Mouse (Mus musculus) ZHBTc4 (cell line): ENCODE data around the gene Arhgef28.
"Not testable (repeated sequence)": the region's sequence is repeated elsewhere in the genome, so short reads cannot be mapped to it uniquely, and the experiment has no call there.

Experiments
- DNase-seq: peaks from one replicate; pipeline ENCODE4 v3.0.0-alpha.2; 2011; ENCODE audit warnings: low read depth, low spot score

The Arhgef28 gene

GRCm38 (mm10) chr13:98073190-98073589 lies 133.0 kb downstream of the Arhgef28 start:
- no peak for DNase-seq

DNA sequence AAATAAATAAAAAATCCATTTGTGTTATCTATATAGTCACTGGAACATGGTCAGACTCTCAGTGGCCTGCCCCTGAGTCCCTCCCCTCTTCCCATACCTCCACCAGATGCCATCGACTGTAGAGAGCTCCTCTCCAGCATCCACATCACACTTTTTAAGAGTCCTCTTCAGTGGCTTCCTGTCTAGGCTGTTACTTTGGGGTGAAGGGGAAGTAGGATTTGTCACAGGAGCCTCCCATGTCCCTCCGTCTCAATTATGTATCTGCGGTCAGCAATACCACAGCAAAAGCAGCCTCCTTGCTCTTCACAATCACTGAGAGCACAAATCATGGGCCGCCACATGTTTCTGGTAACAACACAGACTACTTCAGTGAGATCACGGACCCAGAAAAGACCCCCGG lies 135.8 kb downstream of the Arhgef28 start:
- no peak for DNase-seq

DNA sequence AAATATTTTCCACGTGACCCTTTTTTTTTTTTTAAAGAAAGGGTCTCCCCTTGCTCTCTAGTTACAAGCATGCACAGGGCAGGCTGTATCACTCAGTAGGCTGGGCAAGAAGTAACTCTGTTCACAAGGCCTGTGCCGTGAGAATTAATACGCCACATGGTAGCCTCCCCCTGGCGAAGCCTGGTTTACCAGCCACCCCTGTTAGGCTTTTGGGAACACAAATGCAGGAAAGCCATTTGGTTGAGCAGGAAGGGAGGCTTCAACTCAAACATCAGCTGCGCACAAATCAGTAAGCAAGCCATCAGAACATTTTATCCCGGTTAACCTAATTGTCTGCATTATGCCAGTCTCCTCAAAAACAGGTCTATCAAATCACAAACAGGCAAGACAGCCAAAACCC lies 136.6 kb downstream of the Arhgef28 start:
- no peak for DNase-seq

- DNase-seq: no peak
These were observed 143.4 kb downstream of the Arhgef28 start for GRCm38 (mm10) chr13:98062843-98063242.

DNA sequence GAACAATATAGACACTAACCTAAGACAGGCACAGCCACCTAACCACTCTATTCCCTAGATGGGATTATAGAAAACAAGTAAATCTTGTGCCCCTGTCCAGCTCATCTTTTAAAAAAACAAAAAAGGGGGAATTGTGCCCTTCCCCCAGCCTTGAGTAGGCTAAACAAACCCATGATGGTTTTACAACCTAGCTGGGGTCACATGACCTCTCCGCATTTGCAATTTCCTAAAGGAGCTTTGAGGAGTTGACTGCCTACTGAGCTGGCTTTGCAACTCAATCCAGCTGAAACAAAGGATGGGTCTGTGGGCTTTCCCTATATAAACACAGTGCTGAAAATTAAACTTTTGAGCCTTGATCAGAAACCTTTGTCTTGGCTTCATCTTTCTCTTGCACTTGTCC lies 146.1 kb downstream of the Arhgef28 start:
- peak; percentile 59 for DNase-seq

- DNase-seq: no peak
These were observed 151.0 kb downstream of the Arhgef28 start for GRCm38 (mm10) chr13:98055194-98055593.

- peak; percentile 68 for DNase-seq
These were observed 165.6 kb downstream of the Arhgef28 start for GRCm38 (mm10) chr13:98040628-98041150.

GRCm38 (mm10) chr13:98038731-98039130 lies 167.5 kb downstream of the Arhgef28 start:
- no peak for DNase-seq

GRCm38 (mm10) chr13:98037693-98038092 lies 168.5 kb downstream of the Arhgef28 start:
- no peak for DNase-seq

- no peak for DNase-seq
These were observed 174.6 kb downstream of the Arhgef28 start for GRCm38 (mm10) chr13:98031642-98031960.

GRCm38 (mm10) chr13:98030959-98031641 lies 175.1 kb downstream of the Arhgef28 start:
- DNase-seq: peak; percentile 88

DNA sequence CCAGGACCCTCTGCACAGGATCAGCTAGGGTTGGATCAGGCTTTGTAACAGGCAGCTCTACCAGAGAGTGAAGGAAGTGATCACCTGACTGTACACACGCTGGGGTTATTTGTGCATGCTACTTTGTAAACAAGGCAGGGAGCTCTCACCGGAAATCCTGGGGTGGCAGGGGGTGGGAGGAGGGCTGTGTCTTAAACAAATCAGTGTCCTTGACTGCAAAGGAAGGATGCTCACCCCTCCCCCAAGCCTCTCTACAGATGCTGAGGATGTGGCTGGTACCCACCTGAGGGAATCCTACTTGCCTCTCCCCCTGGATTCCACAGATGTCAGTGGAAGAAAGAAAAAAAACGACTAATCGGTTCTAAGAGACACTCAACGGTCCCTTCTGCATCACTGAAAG lies 176.2 kb downstream of the Arhgef28 start:
- DNase-seq: peak; percentile 81

- peak; percentile 24 for DNase-seq
These were observed 177.5 kb downstream of the Arhgef28 start for GRCm38 (mm10) chr13:98028711-98029250.

DNA sequence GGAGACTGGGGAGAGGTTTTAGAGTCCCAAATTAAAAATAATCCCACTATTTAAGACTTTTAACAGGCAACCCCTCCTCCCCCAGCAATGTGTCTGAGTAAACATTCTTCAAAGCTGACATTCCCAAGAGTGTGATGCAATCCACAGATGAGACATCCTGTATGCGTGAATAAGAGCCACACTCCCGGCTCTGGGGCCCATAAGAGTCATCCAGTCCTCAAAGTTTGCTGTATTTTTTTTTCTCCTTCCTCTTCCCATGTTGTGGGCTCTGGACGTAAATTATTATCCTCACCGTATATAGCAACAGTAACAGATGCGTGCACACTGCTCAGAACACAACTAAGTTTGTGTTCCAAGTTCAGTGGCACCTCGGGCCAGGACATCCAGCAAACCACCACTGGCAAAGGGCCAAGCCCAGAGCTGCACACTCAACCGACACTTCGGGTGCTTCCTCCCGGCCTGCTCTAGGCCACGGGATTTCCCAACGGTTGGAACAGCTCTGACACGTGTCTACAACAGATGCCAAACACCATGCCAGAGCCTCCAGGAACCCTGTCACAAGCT lies 178.5 kb downstream of the Arhgef28 start:
- DNase-seq: no peak

DNA sequence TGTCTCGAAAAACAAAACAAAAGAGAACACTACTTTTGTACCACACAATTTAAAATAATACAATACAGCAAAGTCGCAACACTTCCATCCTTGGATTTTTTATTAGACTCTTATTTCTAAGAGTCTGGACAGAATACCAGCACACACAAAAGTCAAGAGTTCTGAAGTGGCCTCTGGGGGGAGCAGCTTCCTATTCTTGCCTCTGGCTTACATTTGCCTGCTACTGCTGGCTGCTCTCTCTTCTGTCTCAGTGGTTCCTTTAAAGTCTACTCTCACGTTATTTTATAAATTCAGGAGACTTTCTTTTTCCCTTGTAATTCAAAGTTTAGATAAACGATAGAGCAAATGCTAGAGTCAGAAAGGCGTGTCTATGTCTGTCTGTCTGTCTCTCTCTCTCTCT lies 179.1 kb downstream of the Arhgef28 start:
- no peak for DNase-seq

- DNase-seq: no peak
These were observed 180.3 kb downstream of the Arhgef28 start for GRCm38 (mm10) chr13:98025706-98026504.

DNA sequence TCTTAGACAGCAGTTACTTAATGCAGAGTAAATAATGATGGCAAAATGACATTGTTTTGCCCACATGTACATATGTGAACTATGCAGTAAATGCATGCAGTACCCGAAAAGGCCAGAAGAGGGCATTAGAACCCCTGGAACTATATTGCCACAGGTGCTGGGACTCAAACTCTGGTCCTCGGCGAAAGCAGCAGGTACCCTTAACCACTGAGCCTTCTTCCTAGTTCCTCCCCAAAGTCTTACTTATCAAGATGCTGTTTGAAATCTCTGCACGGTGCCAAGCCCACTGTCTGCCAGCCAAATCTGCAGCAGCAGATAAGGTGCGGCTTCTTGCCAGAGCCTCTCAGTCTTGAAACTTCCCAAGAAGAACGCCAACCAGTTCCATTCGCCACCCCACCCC lies 181.1 kb downstream of the Arhgef28 start:
- DNase-seq: peak; percentile 69

GRCm38 (mm10) chr13:98024680-98025079 lies 181.6 kb downstream of the Arhgef28 start:
- DNase-seq: no peak

DNA sequence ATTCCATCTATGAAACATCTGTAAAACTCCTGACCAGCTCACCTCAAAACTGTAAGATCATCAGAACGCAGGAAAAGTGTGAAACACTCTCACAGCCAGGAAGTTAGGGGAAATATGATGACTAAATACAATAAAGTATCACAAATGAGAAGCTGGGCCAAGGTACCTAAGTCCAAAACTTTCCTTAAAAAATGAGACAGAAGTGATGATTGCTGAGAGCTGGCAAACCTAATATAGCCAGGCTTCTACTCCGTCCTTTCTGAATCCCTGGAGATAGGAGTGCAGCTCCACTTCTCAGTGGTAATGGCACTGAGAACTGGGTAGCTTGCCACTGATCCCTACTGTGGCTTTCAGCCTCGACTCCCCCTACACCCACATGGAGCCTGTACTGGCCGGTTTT lies 184.3 kb downstream of the Arhgef28 start:
- DNase-seq: no peak

- DNase-seq: not testable (repeated sequence)
These were observed 187.4 kb downstream of the Arhgef28 start for GRCm38 (mm10) chr13:98018837-98019236.

DNA sequence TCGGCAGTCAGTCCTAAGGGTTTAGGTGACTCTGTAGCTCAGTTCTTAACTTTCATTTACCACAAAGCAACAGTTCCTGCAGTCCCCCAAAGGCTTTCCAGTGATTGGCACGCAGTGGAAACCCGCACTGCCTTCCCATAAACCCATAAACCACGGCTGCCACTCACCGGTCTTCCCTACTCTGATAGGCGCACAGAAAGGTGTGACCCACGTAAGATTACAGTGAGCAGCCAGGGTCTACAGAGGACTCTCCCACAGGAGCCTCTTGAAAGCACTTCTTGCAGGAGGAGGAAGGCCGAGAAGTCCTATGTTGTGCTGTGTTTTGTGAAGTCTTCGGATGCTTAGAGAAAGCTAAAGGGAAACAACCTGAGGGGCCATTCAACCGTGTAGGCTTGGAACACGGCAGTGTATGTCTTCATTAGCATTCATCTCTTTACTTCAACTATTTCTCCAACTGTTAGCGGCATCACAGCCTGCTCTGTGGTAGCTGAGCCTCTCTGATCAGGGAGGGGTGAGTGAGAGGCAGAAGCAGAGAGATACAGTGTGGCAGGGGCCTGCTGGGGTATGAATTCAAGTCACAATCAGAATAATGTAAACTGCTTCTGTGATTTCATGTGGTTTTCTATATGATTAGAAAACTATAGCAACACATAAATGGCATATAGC lies 189.2 kb downstream of the Arhgef28 start:
- DNase-seq: peak; percentile 43
